Mouse (Mus musculus) small intestine, adult 2 months (tissue): ENCODE results near the gene Fam129a.

Experiments
- CTCF ChIP-seq: fragments of 200-500 bp; IDR thresholded peaks from 2 replicates; pipeline ENCODE4 v1.5.1; 2012; ENCODE audit warnings: low read depth, mild to moderate bottlenecking, control low read depth, inconsistent platforms, low read length, moderate library complexity, mixed read lengths; ENCODE audit not compliant: insufficient replicate concordance, insufficient read length; ENCODE audit errors: extremely low read depth
- POLR2A ChIP-seq: fragments of 200-500 bp; IDR thresholded peaks from 2 replicates; pipeline ENCODE4 v1.6.1; 2012; ENCODE audit warnings: low read depth, mild to moderate bottlenecking, control low read depth, inconsistent platforms, low read length, moderate library complexity

DNA sequence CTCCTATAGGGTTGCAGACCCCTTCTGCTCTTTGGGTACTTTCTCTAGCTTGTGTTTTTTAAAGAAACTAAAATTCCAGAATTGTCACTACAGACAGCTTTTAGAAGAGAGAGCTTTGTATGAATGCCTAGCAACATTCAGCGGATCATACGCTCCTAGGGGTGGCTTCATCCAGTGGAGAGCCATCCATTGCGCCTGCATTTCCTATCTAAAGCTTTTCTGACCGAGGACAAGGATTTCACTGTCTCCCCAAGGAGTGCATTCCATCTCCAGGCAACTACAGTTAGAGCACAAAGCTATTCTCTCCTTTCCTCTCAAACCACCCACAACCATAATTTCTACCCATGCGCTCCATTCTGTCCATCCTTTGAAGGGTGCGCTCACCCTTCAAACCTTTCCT lies 155.4 kb downstream of the Fam129a start:
- TF ChIP-seq POLR2A (no peak), CTCF (no peak)
